Mouse (Mus musculus) cerebellum, postnatal 10 days (tissue): ENCODE results near the gene Gpr108.

Source experiments
- DNase-seq, 2 experiments: peaks; one replicate each; pipeline ENCODE4 v3.0.0; 2021; ENCODE audit warnings: mixed read lengths in 2 of 2

Gene Gpr108

DNA sequence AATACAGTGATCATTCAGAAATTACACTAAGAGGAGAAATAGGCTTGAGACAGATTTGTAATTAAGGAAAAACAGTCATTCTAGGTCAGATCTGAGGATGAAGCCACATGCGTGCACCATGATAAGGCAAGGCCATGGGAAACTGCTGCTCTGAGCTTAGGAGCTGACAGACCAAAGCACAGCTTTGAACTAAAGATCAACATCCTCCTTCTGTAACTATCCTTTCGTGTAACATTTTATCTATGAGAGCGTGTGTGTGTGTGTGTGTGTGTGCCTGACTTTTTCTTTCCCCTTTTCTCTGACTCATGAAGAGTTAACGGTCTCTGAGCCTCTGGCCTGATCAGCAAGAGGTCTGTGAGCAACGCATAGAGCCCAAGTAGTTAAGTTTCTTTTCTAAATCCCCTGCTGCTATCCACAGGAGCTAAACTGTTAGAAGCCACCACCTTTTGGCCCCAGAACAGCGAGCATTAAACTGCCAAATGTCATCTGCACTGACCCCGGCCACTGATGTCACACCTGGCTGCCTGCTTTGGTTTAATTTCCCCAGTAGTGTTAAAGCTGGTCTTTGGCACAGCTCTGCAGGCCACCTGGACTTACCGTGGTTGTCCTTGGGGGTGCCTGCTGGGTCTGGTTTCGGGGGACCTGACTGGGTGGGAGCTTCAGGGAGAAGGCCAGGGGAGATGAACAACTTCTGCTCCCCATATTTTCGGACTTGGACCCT is 4.4 kb downstream of the Gpr108 start:
- DNase-seq, result no peak

DNA sequence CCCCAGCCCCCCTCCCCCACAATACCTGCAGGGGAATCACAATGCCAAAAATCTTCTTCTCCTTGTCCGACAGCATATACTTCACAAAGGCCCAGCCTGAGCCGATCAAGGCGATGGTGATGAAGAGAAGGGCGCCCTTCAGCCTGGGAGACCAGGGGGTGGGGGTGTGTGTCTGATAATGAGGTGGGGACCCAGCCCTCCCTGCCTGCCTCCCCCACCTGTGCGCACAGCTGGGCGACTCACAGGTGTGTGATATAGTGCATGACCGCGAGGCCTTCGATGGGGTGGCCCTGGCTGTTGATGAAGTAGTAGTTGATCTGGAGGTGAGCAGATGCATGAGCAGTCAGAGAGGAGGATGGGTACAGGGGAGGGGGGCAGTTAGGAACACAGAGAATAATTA is 11.1 kb downstream of the Gpr108 start:
- DNase-seq, result no peak

DNA sequence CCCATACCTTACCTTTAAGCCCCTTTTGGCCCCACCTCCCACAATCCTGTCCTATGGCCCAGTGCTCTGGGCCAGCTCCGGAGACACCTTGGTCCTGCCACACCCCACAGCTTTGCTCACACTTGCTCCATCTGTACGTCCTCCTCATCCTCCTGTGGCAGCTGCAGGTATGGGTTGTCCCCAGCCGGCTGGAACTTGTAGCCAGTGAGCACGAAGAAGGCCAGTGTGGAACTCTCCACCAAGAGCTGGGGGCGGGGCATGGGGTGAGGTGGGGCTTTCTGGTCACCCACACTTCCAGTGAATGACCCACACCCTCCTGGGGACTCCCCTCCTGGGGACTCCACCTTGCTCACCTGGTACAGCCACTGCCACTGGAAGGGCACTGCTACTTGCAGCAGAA is 12.4 kb downstream of the Gpr108 start:
- DNase-seq, result no peak

DNA sequence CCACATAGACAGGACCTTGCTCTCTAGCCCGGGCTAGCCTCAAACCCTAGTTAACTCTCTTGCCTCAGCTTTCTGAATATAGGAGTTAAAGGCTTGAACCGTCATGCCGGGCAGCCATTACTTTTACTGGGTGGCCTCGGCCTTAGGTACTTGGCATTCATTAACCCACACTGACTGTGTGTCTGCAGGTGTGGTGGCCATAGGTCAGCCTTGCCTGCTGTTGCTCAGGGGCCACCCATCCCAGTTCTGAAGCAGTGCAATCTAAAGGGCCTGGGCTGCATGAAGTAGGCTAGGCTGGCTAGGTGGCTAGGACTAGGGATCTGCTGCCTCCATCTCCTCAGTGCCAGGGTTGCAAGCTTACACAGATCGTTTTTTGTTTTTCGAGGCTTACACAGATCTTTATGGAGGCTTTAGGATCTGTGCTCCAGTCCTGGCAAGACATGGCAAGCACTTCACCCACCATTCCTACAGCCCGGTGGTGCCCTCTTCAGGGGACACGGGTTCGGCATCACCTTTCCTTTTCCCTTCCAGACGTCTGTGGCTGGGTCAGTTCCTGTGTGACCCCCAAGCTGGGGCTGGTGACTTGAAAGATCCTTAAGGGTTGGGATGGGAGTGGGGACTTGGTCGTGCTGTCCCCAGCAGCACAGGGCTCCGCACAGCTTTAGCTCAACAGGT is 13.9 kb downstream of the Gpr108 start:
- DNase-seq, result no peak

DNA sequence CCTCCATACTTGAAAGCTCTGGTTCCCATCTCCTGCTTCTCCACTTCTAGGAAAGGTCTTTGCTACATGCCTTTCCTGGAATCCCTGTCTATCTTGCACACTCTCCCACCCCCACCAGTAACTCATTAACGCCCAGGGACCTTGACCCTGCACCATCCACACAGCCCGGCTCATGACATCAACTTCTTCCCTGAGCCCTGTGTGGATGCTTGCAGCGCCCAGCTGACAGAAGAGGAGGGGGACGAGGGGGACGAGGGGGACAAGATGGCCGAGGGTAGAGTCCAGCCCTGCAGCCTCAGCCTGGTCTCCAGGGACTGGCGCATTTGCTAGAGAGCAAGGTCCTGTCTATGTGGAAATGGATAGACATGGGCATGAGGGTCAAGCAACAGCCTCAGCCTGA is 15.2 kb downstream of the Gpr108 start:
- DNase-seq, result no peak

DNA sequence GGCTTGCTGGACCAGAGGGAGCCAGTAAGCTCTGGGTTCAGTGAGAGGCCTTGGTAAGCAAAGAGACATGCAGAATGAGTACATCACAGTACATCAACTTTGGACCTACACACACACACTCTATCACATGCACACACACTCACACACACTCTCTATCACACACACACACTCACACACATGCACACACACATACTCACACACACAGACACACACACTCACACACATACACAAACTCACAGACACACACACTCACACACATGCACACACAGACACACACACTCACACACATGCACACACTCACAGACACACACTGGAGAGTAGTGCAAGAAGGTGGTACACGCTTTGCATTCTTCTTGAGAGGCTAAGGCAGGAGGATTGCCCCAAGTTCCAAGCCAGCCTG is 16.0 kb downstream of the Gpr108 start:
- DNase-seq, result no peak

DNA sequence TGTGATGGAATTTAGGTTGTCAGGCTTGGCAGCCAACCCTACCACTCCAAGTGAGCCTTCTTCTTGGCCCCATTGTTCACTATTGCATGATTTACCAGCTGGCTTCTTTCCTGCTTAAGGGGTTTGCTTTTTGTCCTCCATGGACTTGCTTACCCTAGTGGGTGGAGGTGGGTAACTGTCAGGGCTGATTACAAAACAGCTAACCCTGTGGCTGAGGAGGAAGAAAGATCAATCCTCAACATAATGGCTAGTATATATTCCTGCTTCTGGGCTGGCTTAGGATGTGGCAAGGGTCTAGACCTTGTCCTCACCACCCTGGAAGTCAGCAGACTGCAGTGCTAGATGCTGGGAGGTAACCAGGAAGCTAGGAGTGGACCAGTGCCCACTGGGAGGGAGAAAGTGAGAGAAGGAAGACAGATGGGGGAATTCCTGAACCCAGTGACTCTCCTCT is 16.9 kb downstream of the Gpr108 start:
- no peak for DNase-seq

DNA sequence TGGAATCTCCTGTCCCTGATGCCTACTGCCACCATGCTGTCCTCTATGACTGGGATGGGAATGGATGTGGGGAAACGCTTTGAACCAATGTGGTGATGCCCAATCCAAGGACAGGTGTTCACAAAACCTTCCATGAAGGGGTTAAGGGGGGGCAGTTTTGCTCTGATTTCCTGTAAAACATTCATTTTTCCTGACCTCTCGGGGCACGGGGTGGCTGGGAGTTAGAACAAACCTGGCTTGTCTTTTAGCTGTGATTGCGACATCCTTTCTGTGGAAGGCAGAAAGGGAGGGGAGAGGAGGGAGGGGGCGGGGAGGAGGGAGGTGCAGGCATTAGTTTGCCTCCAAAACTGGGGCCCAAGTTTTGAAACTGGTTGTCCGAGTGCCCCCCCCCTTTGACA is 17.5 kb downstream of the Gpr108 start:
- no peak for DNase-seq

DNA sequence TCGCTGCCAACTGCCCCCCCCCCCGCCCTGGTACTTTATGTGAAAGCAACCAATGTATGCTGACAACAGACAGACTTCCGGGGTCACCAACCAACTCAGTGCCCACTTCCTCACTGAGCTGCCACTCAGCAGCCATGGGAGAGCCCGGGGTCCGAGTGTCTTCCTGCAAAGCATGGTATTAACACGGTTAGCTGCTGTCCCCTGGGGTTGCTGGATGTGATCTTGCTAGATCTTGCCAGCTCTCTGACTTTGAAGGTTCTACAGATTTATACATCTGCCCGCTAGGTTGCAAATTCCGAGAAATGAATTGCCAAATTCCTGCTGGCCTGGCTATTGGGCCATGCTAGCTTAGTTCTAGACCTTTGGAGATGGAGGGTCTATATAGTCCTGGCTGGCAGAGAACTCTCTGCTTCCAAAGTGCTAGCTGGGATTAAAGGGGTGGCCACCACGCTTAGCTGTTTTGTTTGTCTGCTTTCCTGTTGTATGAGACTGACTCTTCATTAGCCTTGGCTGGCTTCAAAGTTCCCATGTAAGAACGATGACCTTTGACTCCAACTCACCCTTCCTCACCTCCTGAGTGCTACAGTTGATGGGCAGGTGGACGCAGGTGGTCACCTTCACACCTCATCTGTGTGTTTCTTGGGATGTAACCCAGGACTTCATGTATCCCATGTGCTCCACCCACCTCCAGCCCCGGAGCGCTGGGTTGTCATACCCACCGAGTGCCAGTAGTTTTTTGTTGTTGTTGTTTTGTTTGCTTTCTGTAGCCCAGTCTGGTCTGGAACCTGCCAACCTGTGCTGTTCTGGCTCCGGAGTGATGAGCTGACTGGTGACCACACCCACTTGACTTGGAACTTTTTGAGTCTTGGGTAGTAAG is 18.2 kb downstream of the Gpr108 start:
- peak in 1 of 2 experiments; percentile 25 for DNase-seq

DNA sequence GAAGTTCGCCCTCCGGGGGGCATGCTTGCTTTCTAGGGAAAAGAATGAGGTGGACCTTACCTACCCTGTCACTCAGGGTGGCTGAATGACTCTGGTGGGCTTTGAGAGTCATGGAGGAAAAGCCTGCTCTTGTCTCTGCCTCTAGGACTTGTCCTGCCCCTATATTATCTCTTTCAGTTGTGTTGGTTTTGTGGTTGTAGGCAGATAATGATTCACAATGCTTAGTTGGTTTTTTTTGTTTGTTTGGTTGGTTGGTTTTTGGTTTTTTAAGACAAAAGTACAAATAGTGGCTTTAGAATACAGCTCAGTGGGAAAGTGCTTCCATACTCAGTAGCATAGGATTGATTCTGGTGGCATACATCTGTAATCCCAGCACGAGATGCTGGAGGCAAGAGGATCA is 19.4 kb downstream of the Gpr108 start:
- no peak for DNase-seq

DNA sequence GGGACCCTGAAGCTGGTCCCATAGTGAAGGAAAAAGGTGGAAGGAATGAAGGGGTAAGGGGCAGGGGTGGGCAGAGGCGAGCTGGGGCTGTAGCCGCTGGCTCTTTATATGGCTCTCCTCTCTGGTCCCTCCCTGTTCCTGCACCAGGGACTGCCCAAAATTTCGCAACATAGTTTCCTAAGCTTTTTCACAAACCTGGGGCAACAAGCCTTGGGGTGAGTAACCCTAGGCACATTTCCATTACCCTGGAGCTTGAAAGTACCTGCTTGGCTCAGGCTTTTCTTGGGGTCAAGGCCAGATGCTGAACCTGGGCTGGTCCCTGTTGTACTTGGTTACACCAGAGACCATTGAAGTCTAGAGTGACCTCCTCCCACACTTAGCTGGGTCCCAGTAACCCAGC is 20.2 kb downstream of the Gpr108 start, which contains the start of gene C3:
TSS of gene C3 (minus strand) at position 123 of the 400 bp plus-strand sequence.
- no peak for DNase-seq

DNA sequence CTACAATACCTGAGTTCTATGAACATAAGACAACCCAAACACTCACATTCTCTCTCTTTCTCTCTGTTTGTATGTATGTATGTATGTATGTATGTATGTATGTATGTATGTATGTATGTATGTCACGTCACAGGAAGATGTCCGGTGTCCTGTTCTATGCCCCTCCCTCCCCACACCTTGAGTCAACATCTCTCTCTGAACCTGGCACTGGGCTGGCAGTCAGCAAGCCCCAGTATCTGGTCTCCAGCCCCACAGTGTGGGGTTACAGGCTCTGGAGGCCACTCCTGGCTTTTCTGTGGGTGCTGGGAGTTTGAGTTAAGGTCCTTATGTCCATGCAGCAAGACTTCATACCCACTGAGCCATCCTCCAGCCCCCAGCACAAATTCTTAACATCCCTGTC is 20.8 kb downstream of the Gpr108 start:
- DNase-seq, result no peak

DNA sequence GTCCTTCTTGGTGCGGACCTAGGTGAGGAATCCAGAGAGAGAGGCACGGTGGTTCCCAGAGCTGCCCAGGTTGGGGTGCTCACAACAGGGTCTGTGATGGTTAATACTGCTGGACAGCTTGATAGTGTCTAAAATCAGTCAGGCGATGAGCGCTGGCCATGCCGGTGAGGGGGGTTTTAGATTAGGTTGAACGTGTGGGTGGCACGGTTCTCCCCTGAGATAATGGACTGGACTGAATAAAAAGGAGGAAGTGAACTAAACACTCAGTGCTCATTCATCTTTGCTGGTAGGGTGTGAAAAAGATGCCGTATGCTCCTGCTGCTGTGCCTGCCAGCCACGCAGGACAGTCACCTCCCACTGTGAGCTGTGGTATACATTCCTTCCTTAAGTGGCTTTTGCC is 24.9 kb downstream of the Gpr108 start:
- peak in 1 of 2 experiments; percentile 0 for DNase-seq

DNA sequence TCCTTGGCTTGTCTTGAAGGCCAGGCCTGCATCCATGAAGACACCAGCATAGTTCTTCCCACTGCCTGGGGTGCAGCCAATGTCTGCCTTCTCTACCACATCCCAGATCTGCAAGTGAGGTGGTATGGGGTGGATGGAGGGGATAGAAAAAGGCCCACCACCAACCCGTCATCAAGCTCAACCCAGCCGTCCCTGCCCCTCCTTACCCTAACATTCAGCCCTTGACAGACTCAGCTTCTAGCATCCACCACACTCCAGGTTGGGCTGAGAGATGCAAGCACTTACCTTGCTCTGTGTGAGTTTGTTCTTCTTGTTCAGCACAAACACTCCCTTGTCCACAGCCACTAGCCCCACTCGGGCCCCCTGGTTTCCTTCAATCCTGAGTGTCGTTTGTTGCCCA is 26.3 kb downstream of the Gpr108 start:
- no peak for DNase-seq

DNA sequence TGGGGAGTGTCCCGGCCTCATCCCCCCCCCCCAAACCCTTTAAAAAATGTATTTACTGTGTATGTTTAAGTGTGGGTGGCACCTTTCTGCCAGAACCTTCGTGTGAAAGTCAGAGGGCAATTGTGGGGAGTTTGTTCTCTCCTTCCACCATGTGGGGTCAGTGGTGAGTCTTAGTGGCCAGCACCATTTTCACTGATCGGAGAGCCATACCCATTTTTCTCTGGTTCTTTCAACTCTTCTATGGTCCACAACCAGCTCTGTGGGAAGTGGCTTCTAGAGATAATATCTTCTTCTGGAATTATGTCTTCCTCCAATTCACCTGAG is 28.4 kb downstream of the Gpr108 start:
- DNase-seq, result peak; percentile 59 to 61

DNA sequence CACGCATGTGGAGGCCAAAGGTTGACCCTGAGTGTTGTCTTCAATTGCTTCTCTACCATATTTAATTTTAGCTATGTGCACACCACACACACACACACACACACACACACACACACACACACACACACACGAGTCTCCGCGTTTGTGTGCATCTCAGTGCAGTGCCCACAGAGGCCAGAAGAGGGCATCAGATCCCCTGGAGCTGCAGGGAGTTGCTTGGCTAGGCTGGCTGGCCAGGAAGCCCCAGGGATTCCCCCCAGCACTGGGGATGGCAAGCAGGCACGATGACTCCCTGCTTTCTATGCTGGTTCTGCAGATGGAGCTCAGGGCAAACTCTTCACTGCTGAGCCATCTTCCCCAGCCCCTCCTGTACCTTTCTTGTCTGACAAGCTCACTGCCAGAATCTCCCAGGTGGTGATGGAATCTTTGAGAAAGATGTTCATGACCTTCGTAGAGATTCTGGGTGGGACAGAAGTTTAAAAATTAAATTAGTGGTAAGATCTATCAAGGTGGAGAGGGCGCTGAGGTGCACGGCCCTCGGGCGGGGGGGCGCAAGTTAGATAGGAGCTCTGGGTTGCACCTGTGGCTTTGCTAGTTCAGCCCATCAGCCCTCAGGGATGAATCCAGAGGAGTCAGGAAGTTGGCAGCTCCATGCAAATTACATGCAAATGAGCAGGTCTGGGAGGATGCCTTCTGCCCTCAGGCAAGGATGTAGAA is 28.9 kb downstream of the Gpr108 start:
- peak; percentile 85 for DNase-seq

DNA sequence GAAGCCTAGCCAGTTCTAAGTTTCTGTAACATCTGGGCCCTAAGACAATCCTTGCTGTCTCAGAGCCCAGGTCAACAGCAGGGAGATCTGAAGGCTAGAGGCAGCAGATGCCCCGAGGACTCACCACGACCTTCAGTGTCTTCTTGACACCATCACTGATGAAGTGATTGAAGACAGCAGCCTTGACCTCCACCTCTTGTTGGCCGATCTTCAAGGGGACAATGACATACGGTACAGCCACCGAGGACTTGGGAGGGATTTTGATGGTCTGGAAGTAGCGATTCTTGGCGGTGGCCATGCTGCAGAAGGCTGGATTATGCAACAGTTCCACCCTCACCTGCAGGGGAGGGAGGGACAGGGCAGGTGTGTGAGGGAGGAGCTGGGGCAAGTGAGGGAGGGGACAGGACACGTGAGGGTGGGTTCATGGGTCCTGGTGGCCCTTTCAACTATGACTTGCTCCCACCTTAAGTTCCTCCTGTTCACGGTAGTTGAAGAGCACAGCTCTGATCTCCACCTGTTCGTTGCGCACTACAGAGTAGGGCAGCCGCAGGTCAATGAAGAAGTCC is 29.8 kb downstream of the Gpr108 start:
- DNase-seq, result no peak

DNA sequence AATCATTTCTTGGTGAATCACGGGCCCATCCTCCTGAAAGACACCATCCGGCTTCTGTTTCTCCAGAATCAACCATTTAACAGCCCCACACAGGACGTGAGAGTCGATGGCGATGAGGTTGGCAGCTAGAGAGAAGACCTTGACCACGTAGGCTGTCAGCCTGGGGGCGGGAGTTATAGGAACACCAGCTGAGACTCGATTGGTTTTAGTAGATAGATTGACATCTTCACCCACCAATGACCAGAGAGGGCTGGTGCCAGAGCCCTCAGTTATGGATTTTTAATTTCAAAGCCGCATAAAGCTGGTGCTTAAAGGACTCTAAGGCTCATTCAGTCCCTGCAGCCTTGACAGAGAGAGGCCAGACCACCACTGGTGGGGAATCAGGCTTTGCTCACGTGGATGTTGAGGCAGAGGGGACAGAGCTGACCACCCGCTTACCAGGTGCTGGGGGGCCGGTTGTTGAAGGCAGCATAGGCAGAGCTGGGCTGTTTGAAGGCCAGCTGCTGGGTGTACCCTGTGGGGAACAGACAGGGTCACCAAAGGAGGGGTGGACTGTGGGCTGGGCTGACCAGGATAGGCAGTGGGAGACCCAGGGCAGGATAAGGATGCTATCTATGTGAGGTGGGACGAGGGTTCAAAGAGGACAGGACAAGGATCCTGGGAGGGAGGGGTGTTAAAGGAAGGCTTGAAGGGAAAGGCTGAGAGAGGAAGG is 33.4 kb downstream of the Gpr108 start:
- peak; percentile 69 to 71 for DNase-seq

DNA sequence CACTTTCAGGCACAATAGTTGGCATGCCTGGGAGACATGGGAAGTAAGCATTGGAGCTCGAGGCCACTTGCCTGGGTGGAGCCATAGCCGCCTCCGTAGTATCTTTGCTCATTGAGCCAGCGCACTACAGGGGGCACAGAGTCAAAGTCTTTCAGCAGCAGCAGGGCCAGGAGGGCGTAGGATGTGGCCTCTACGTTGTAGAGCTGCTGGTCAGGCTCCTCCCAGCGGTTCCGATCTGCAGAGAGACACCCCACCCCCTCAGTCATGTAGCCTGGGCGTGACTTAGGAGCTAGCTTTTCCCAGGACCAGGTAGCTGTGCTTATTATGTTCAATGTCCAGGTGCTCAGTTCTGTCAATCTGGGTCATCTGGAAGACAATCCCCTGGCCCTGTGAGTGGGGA is 36.7 kb downstream of the Gpr108 start:
- DNase-seq, result no peak

DNA sequence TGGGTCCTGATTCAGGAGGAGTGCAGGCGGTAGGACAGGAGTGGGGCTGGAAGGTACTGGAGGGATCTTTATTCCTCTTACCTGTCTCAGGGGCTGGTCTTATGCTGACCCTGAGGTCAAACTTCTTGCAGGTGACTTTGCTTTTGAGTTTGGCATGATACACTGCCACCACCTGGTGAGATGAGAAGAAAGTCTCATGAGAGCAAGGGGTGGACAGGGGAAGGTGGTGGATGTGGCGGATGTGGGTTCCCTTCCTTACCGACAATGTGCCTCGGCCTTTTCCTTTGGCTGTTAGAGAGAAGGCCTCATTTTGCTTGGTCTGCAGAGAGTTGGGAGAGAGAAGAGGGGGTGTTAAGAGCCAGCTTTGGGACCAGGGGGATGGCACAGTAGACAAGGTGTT is 38.9 kb downstream of the Gpr108 start:
- DNase-seq, result no peak

DNA sequence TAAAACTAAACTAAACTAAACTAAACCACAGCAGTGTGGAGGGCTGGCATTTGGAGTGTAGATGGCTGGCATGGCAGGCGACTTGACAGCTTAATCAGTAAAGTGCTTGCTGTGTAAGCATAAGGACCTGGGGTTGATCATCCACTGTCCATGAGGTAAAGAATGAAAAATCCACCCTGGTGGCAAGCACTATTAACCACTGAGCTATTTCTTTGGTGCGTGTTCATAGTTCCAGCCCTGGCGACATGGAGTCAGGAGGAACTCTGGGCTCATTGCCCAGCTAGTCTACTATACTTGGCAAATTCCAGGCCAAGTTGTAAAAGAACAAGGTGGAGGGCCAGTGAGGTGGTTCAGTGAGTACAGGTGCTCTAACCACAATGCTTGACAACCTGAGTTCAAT is 40.3 kb downstream of the Gpr108 start:
- DNase-seq, result no peak
